Mouse (Mus musculus) cerebellum, postnatal 4 days (tissue): ENCODE measurements at regions not wholly inside any gene's neighbourhood (a gene's known extent, or its start where the extent isn't known, plus 50 kb on each side); places are given as distances from the start of the nearest gene placed in this dataset.
A peak's percentile ranks its signal among the peaks of the same experiment; 100 is the strongest.

ENCODE experiments used
- DNase-seq, 2 experiments: peaks; one replicate each; pipeline ENCODE4 v3.0.0; 2022; ENCODE audit warnings: low spot score in 2 of 2, mixed read lengths in 1 of 2

GRCm38 (mm10) chr6:58752496-58752895 is 78.8 kb upstream of the Herc3 start:
- DNase-seq, result no peak

DNA sequence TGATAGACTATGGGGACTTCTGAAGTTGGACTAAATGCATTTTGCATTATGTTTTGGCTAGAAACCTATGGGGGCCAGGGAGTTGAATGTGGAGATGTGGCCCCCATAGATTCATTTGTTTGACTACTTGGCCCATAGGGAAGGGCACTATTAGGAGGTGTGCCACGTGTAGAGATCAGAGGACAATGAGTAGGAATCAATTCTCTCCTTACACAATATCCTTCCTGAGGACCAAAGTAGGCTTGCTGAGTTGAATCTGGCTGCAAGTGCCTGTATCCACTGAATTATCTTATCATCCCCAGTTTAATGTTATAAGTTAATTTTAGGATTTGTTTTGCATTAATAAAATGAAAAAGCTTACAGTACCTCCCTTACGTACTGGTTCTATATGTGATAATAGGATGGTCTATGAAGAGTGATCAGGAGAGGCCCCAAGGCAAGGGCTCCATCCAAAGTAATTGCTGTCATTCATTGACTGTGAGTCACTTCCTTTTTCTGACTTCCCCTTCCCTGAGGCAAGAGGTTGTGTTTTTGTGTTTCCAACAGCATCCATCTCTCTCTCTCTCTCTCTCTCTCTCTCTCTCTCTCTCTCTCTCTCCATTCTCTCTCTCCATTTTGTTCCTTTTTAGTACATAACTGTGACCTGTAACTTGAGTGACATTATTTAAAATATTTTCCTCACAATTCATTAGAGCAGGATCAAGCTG is 74.8 kb upstream of the Herc3 start:
- DNase-seq, result no peak

- no peak for DNase-seq
These were observed 73.9 kb upstream of the Herc3 start for GRCm38 (mm10) chr6:58757339-58757738.

GRCm38 (mm10) chr6:58770654-58771218 is 60.5 kb upstream of the Herc3 start:
- peak; percentile 26 to 60 for DNase-seq

DNA sequence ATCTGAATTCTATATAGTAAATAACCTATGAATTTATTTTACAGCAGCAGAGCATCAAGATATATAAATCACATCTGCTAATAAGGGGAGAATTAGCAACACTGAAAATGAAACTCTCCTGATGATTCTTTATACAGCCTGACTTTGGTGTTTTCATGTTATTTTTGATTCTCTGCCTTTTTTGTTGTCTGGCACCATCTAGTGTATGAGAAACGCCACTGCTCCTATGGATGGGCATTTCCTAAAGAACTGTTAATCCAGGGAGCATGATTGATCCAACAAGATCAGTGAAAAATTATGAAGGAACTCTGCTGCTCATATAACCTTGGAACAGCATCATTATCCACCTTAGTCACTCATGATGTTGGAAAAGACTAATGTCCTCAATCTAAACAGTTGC is 59.3 kb upstream of the Herc3 start:
- DNase-seq, result peak in 1 of 2 experiments; percentile 26
